Mouse (Mus musculus): Measurements from ENCODE around the gene Fus.

- TF ChIP-seq CTCF (IDR thresholded peaks at IDR 0.05; ENCODE audit: low read depth, low read length) = no peak
- no peak for TF ChIP-seq POLR2A (IDR thresholded peaks at IDR 0.05; ENCODE audit: borderline replicate concordance, low read depth, low read length)
These were observed 44.6 kb upstream of the Fus start for GRCm38 (mm10) chr7:127922451-127923275.
